Mouse (Mus musculus) gonadal fat pad, adult 2 months (tissue): ENCODE measurements around the gene Gm12216. TPM values are rescaled to one million over a fixed set of nuclear protein-coding genes. Genes with fewer than 3 reads are reported as not detected.
"Not testable (repeated sequence)": the region's sequence is repeated elsewhere in the genome, so short reads cannot be mapped to it uniquely, and the experiment has no call there.

Experiments
- DNase-seq: peaks from one replicate; pipeline ENCODE4 v3.0.0-alpha.2; 2012; ENCODE audit warnings: low read depth
- polyA plus RNA-seq: library from polyadenylated mRNA; depleted of rRNA; stranded (reverse); fragments of >200 nt; gene quantifications from 2 replicates; pipeline ENCODE4 v1.2.3, GENCODE M21; 2012

Gene Gm12216
- polyA plus RNA-seq, 1 experiment: 5.8 TPM

DNA sequence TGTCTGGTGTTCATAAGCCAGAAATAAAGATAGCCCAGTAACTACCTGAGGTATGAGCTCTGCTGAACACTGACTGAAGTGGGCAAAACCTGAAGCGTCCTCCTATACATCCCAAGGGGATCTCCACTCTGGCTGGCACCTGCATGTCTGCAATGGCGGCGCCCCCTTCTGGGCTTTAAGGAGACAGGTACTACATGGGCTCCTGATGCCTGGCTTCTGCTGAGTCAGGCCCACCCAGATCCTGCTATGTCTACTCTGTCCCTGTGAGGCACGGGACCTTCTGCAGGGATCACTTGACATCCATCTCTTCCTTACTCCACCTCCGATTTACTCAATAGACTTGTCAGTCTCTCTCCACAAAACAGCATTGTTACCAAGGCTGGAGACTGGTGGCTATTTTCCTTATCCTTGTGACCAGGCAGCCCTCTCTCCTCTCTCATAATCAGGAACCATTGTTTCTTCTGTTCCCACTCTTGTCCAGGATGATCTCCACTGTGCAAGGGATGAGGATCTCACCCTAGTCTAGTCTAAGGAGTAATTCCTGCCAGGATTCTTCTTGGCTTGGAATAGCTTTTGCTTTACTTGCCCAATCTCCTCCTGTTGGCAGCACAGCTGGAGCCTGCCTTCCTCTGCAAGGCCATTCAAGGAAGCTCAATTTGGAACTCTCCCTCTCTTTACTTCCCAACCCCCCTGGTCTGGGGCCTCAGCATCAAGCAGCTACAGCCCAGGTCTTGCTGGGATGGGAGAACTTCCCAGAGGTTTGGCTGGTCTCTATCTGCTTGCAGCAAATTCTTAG is 15.1 kb upstream of the Gm12216 start:
- not testable (repeated sequence) for DNase-seq

DNA sequence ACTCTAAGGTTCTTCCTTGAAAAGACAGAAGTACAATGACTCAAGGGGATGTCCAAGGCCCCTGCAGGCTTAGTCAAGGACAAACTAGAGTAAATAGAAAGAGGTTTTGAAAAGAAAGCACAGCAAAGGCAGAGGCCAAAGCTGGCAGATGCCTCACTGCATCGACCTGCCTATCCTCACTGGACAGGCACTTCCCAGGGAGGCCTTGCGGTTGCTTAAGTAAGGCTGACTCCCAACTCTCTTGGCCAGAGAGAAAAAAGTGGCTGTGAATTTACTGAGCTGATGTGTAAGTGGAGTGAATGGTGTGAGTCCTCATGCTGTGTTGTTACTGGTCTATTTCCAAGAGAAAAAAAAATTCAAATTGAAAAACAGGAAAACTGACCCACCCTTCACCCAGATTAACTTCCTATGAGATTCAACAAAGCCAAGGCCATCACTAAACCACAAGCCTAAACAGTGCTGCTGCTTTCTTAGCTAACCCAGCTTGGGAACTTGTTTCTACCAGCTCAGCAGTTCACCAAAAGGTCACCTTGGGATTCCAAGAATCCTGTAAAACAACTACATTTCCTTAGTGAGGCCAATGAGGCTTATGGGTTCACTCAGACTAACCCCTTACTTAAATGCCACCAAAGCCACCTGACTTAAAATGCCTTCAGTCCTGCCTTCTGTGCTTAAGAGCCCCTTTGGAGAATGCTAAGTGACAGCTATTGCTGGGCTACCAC is 12.9 kb upstream of the Gm12216 start:
- no peak for DNase-seq

- no peak for DNase-seq
Measured at GRCm38 (mm10) chr11:53869172-53869571, 10.1 kb upstream of the Gm12216 start.

GRCm38 (mm10) chr11:53868323-53868722 is 9.3 kb upstream of the Gm12216 start:
- DNase-seq: not testable (repeated sequence)

DNA sequence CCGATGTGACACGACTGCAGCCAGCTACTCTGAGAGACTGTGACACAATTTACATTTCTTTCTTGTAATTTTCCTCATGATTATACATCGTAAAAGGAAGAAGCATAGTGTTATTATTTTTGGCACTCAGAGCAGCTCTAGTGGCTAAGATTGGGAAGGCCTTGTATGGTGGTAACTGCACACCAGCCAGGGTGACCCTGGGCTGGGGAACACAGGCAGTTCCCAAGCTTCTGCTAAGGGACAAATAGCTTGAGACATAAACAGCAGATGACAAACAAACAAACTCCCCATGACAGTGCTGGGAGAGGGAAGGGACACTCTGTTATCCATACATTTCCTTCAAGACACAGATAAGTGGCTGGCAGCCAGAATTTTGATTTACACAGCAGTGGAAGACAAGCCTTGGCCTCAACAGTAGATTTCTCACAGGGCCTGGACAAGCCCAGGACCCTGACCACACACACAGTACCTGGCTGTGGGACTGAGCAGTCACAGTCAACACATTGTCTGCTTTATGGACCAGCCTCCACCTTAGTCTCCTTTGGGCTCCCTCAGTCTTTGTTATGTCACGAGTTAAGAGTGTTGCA is 5.8 kb upstream of the Gm12216 start:
- DNase-seq: not testable (repeated sequence)

GRCm38 (mm10) chr11:53860944-53861343 is 1.9 kb upstream of the Gm12216 start:
- DNase-seq: not testable (repeated sequence)

GRCm38 (mm10) chr11:53858058-53858760 is 847 bp downstream of the Gm12216 start:
- DNase-seq: no peak

DNA sequence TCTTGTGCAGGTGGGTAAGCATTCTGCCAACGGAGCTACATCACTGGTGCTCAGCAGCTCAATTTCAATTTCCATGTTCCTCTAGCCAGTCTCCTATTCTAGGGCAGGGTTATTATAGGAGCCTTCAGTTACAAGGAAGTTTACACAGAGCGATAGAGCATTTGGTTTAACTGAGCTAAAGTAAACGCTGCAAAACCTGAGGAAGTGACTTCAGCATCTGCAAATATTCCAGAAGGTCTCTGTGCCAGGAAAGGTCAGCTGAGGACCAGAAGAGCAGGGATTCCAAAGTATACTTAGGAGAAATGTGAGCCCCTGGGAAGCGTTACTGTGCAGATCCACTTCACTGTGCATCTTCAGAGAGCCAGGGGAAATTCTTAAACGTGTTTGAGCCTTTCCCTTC is 5.4 kb downstream of the Gm12216 start:
- no peak for DNase-seq

GRCm38 (mm10) chr11:53851795-53852194 is 7.3 kb downstream of the Gm12216 start:
- DNase-seq: no peak

DNA sequence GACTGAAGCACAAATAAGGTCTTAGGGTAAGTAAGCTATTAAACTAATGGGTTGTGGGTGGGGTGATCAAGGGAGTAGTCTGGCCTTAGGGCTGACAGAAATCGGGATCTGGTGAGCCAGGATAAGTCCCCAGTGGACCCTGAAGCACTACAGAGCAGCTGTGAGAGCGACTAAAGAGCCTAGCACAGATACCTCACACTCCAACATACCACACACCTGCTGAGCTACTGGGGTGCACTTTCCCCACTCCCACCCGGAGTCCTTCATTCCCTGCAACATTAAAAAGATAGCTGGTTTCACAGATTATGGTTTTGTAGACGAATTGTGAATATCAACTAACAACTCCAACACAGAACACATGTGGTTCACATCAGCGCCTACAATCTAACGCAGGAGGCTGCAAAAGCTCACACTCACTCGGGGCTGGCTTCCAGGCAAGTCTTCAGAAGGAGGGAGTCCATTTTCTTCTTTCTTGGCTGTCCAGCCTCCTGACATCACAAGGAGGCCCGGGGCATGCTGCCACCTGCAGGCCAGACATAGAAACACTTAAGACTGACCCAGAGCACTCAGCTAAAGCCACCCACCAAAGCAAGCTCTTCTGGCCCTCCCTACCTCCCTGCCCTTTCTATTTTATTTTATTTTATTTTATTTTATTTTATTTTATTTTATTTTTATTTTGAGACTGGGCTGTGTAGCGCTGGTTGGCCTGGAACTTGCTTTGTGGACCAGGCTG is 9.3 kb downstream of the Gm12216 start:
- DNase-seq: no peak

DNA sequence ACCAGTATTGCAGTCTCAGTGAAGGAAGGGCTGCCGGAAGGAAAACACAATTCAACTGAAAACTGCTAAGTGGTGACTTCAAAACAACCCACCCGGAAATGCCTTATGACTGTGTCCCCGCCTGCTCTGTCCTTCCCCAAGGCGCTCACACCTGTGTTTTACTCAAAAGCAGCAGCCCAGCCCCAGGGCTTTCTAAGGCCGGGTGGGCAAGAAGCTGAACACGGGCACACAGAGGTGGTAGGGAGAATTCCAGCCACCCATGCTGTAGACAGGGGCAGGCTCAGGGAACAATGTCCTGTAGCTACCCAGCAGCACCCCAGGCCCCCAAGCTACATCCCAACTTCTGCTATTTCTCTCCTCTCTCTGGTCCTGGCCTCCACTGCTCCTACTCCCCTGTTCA is 13.4 kb downstream of the Gm12216 start:
- no peak for DNase-seq

- no peak for DNase-seq
Measured at GRCm38 (mm10) chr11:53843106-53843505, 15.9 kb downstream of the Gm12216 start.

GRCm38 (mm10) chr11:53842161-53842581 is 16.9 kb downstream of the Gm12216 start:
- DNase-seq: no peak

DNA sequence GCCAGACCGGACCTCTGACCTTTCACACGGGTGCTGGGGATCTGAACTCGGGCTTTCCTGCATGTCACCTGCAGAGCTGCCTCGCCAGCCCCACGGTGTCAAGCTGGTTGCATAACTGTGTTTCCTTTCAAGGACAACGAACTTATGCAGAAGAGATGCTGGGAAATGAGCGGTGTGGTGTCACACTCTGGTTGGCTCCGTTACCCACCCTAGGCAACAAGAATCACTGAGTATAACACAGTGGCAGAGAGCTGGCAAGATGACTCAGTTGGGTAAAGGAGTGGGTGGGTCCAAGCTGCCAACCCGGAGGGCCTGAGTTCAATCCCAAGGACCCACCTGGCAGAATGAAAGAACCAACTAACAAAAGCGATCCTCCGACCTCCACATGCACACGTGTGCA is 17.5 kb downstream of the Gm12216 start:
- DNase-seq: no peak

DNA sequence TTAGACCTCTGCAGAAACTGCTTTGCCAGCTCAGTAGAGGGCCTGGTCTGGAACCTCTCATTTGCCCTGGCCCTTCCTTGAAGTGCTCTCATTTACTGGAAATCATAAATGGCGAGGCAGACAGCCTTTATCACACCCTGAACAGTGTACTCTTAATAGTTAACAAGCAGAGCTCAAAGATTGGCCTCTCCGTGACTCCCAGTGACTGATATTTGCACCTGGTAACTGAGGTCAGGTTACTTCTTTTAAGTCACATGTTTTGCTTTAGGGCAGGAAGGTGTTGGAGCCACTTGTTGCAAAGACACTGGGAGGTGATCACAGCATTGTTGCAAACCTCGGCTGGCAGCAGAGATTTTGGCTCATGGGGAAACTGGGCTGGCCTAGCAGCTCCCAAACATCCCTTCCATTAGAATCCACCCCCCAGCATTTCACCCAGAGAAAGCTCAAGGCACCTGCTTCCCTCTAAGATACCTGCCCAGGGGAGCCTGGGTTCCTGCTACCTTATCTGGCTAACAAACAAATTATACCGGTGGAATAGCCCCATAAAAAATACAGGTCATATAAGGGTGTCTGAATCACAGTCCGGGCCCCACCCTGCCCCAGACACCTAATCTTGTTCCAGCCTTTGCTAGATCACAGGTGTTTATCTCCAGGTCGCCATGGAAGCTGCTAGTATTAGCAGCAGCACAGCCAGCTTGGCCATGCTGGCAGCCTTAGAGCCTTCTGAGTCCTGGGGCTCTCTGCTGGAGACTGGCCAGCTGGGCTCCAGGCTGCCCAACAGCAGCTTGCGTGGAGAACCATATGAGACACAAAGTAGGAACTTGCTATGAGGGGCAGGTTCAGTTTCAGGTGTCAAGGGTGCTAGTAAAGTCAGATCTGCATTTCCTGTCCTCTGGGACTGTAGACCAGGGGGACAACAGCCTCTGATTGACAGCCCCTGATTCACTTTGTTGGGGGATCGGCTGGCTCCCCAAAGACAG is 19.1 kb downstream of the Gm12216 start:
- DNase-seq: no peak

DNA sequence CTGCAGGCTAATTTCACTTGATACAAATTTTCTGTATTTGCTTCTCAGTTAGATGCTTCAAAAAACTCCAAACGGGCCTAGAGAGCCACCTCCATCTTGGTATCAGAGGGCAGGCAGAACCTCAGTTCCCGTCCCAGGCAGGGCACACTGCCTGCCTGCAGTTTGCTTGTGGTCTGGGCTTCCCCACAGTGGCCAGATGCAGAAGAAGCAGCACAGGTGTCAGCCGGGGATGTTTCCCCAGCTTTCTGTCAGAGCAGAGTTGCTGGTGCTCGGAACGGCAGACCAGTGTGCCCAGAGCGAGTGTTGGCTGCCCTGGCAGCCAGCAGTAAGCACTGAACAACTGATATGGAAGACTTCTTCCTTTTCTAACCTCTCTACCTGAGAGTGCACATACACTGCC is 19.9 kb downstream of the Gm12216 start:
- DNase-seq: no peak

GRCm38 (mm10) chr11:53837731-53838130 is 21.3 kb downstream of the Gm12216 start:
- no peak for DNase-seq

DNA sequence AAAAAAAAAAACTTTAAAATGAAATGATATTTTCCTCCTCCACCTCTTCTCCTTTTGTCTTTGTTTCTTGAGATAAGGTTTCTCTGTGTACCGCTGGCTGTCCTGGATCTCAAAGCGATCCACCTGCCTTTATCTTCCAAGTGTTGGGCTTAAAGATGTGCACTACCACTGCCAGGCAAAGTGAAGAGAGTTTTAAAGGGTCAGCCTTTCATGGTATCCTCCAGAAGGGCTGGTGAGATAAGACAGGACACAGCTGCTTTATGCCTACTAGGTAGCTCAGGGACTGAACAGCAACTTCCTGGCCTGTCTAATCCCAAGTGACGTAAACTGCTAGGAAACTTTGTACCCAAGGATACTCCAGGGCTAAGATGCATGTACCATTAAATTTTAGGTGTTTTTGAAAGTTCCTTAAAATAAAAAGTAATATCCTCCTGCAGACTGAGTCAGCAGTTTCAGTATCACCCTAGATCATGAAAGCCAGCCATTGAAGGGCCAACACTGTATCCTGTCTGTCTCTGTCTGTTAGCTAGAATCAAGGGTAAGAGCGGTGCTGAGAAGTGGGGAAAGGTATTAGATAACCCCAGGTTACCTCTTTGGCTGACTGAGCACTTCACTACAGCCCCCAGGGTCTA is 23.6 kb downstream of the Gm12216 start:
- no peak for DNase-seq

DNA sequence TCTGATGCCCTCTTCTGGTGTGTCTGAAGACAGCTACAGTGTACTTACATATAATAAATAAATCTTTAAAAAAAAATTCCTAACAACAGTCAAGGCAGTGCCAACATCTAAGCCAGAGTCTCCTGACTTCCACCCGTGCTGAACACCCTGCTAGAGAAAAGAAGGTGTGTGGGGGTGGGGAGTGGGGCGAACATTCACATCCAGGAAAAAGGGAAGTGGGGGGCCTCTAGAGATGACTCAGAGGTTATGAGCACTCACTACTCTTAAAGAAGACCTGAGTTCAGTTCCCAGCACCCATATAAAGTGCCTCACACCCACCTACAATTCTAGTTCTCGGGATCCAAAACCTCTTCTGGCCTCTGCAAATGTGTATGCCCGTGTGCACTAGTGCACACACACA is 33.6 kb downstream of the Gm12216 start:
- DNase-seq: no peak

DNA sequence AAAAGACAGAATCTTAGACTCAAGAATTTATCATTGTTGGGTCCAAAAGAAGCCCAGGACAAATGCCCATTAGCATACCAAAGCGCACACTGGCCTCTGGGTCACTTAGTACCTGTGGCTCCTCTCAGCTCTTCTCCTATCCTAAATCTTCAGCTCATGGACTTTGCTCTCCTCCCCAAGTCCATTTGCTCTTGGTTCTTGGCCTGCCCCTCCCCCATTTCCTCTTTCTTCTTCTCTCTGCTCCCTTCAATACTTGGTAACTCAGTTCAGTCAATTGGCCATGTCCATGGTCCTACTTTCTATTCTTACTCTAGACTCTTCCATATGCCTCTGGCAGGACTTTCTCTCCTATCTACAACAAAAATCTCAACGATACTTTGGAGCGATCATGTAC is 37.1 kb downstream of the Gm12216 start:
- DNase-seq: no peak
